Mouse (Mus musculus) heart, postnatal 36 days (tissue): ENCODE measurements at regions not wholly inside any gene's neighbourhood (a gene's known extent, or its start where the extent isn't known, plus 50 kb on each side); places are given as distances from the start of the nearest gene placed in this dataset.
A peak's percentile ranks its signal among the peaks of the same experiment; 100 is the strongest.

Experiments
- DNase-seq, 2 experiments: peaks; one replicate each; pipeline ENCODE4 v3.0.0; 2021 to 2022
- intact Hi-C: fragments of 180-260 bp; cut with DNase I; formaldehyde crosslinking; loops from one replicate; pipeline ENCODE4 v1.15.1; 2025

GRCm38 (mm10) chr7:130057708-130058107, 462.5 kb downstream of the Ate1 start:
- intact Hi-C loops, result no loop called here
- no peak for DNase-seq

GRCm38 (mm10) chr7:130058267-130058666, 461.9 kb downstream of the Ate1 start:
- no peak for DNase-seq
- intact Hi-C loops, result no loop called here

- intact Hi-C loops, result no loop called here
- no peak for DNase-seq
Observed at GRCm38 (mm10) chr7:130059684-130060607, 460.2 kb downstream of the Ate1 start.

- intact Hi-C loops, result no loop called here
Observed at GRCm38 (mm10) chr7:130064500-130064899, 455.7 kb downstream of the Ate1 start.

GRCm38 (mm10) chr7:130068316-130068715, 451.9 kb downstream of the Ate1 start:
- intact Hi-C loops, result no loop called here
- DNase-seq, result no peak

More at GRCm38 (mm10) chr7:130064500-130064899, 455.7 kb downstream of the Ate1 start:
- DNase-seq, result no peak

GRCm38 (mm10) chr7:130073388-130073787, 446.8 kb downstream of the Ate1 start:
- DNase-seq, result no peak
- intact Hi-C loops, result no loop called here

DNA sequence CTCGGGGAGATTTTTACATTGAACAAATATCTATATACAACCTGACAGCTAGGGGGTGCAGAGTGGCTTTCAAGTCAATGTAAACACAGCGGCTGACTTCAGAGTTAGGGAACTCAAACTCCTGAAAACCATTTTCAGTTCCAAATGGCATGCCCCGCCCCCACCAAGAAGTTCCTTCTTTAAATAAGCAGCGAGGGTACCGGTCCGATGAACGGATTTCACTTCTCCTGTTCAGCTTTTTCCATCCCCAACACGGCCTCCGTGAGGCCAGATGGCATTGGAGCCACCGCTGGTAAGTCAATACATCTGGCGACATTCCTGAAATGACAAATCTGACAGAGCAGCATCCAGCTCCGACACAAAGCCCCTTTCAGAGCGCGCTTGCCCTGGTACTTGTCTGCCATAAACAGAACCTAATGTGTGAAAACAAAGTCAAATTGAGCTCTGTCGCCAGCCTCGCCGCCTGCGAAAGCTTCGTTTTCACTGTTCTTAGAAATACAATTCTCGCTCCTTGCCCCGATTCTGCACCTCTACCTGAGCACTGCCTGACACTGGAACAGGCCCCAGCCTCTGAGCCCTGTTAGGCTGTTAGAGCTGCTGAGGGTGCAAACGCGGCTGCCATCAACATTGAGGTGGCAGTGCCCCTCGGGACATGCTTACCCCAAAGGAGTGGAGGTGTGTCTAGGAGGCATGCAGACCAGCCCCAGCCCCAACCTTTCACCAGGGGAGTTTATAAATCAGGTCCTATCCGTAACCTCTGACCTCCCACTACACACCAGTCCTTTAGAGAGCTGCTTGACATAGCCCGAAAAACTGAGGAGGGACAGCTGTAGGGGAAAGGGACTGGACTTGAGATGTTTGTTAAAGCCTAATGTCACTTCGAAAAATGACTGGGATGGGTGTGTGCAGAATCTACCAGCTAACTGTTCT, 446.0 kb downstream of the Ate1 start:
- DNase-seq, result peak; percentile 4 to 27
- intact Hi-C loops, result no loop called here

DNA sequence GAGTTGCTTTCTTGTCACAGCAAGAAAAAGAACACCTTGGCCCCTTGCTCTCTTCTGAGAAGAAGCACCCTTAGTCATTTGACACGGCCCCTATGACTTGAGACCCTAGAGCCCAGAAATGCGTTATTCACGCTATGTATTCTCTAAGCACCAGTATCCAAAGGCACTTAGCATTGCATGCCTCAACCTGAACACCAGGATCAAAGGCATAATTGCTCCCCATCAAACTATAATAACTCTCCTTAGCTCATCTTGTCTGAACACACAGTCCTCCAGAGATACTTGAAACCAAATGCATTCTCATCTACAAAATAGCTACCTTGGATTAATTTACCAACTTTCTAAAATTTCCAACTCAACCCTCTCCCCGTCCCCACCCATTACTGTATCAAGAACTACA, 437.5 kb downstream of the Ate1 start:
- DNase-seq, result no peak
- intact Hi-C loops, result no loop called here

- DNase-seq, result no peak
- intact Hi-C loops, result no loop called here
Observed at GRCm38 (mm10) chr7:130085706-130086105, 434.5 kb downstream of the Ate1 start.

DNA sequence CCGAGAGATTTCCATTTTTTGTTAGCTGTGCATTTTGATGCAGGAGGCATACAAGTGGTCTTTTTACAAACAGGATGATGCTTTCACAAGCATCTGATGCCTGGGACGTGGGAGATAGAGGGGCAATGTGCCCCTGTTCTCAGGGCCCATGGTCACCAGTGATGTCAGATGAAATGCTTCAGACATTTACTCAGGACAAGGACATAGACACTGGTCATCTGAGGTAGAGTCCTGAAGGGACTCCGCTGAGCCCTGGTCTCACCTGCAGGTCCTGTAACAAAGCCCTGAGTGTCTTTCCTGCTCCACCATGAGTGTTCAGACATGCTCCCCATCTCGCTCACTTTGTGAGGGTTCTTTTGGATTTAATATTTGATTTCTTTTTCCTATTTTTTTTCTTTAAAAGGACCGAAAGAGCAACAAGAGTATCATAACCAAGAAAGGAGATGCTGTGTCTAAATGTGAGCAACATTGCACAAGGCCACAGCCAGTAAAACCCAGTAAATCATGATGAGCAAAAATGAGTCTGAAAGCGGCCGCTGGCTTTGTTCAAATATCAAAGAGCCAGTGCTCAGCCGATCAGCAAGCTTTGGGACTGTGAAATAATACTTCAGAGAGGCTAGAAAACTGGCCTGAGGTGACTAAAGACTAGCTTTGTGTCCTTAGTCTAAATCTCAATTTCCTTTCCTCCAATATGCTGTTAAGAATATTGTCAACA, 430.1 kb downstream of the Ate1 start:
- DNase-seq, result no peak
- intact Hi-C loops, result no loop called here

DNA sequence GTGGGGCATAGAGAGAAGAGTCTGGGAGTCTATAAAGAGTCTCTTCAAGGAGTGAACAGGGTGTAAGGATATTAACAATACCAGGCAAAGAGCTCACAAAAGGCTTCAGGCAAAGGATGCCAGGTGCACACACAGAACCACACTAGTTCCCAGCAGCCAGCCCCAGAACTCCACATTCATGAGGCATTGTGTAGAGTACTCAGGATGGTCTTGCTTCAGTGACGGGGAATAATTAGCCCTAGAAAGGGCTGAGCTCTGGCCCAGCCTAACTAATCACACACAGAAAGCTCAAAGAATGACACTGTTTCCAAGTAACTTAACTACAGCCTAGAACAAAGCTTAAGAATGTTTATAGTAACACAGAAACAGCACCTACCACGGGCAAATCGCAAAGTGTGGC, 428.2 kb downstream of the Ate1 start:
- intact Hi-C loops, result no loop called here
- DNase-seq, result no peak

GRCm38 (mm10) chr7:130095141-130095540, 425.0 kb downstream of the Ate1 start:
- intact Hi-C loops, result no loop called here

DNA sequence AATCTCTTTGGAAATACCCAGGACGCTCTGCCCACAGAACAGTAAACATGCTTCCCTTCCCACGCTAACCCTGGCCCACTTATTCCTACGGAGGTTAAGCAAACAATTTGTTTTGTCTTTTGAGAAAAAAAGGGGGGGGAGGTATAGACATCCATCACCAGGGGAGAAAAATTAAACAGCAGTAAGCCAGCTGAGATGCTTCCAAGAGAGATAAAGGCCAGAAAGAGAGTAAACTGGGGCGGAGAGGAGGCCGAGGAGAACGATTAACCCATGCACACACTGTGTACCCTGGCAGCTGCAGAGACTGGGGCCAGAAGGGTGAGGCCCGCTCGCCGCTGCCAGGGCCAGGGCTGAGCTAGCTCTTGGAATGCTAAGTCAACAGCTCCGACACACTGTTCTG, 421.6 kb downstream of the Ate1 start:
- DNase-seq, result peak in 1 of 2 experiments; percentile 8

More at GRCm38 (mm10) chr7:130095141-130095540, 425.0 kb downstream of the Ate1 start:
- DNase-seq, result no peak

GRCm38 (mm10) chr7:130102671-130103070, 417.5 kb downstream of the Ate1 start:
- no peak for DNase-seq
- intact Hi-C loops, result no loop called here

More for the DNA sequence above, 421.6 kb downstream of the Ate1 start:
- intact Hi-C loops, result no loop called here

DNA sequence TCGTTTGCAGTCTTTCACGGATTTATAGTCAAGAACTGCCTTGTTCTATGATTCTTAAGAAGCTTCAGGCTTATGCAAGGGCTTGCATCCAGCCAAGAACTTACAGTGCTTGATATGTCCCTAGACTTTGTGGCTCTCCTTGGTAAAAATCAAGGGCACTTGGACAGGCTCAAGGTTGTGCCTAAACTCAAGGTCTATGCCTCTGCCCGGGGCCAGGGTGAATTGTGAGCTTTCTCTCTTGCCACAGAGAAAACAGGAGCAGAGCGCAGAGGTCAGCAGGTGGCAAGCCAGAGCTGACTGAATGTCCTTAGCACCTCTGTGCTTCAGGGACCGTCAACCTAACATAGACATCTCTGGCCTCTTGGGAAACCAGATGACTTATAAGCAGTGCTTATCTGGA, 413.2 kb downstream of the Ate1 start:
- DNase-seq, result no peak
- intact Hi-C loops, result no loop called here

DNA sequence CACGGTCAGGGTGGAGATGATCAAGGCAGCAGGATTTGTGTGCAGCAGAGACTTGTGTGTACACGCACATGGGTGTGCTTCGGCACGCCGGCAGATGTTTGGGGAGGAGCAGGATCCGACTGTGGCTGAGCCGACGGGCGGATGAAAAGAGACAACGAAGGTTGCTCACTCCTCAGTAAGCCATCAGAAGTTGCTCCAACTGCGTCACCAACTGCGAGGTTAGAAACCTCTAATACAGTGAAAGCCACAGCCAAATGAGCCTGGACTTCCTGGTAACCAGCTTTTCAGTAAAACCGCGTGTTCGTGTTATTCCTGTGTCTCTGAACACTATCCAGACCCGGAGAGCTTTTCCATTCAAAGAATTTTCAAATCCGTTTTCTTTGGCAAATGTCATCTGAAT, 411.8 kb downstream of the Ate1 start:
- DNase-seq, result no peak

More for the DNA sequence above, 411.8 kb downstream of the Ate1 start:
- intact Hi-C loops, result no loop called here
